Mouse (Mus musculus) left cerebral cortex, postnatal 14 days (tissue): Measurements from ENCODE around the gene Hipk1. TPM values are rescaled to one million over a fixed set of nuclear protein-coding genes. Genes with fewer than 3 reads are reported as not detected.
"Not testable (repeated sequence)": the region's sequence is repeated elsewhere in the genome, so short reads cannot be mapped to it uniquely, and the experiment has no call there.

Experiments
- DNase-seq, 2 experiments: peaks; one replicate each; pipeline ENCODE4 v3.0.0; 2021 to 2022; ENCODE audit warnings: low spot score in 2 of 2, mixed read lengths in 1 of 2
- intact Hi-C: fragments of 180-260 bp; cut with DNase I; formaldehyde crosslinking; loops from one replicate; pipeline ENCODE4 v1.15.1; 2025
- long read RNA-seq, 2 experiments: library from polyadenylated mRNA; stranded (forward); transcript quantifications; one replicate each; pipeline ENCODE4 v2.0.0; 2021
- total RNA-seq, 2 experiments: library from RNA; stranded (reverse); gene quantifications; 2 replicates each; pipeline ENCODE4 v1.2.3; 2021

The Hipk1 gene
- 10 to 100 TPM; 77.1 to 88.6 TPM for total RNA-seq
- long read RNA-seq, experiment 1, full-length matches to known transcripts = 2 of 27 reads
- long read RNA-seq, experiment 1, partial matches to known transcripts = 12 of 27 reads
- long read RNA-seq, experiment 1, other reads (novel, unspliced or antisense) = 13 of 27 reads
- long read RNA-seq, experiment 2, full-length matches to known transcripts = 2 of 21 reads
- long read RNA-seq, experiment 2, partial matches to known transcripts = 19 of 21 reads
- long read RNA-seq, experiment 2, other reads (novel, unspliced or antisense) = 0 of 21 reads

- intact Hi-C loops = loop anchor here (1.0 kb wide), 1 partner anchor 18 kb away; the partner anchor contains the start of genes Ap4b1, Dclre1b and Gm43064
- DNase-seq = peak; percentile 93 to 94
Measured at GRCm38 (mm10) chr3:103791230-103792110, at the start of gene Hipk1. Gene Hipk1 (minus strand): TSS chr3:103791563.

GRCm38 (mm10) chr3:103840946-103841345 is 49.6 kb upstream of the Hipk1 start:
- intact Hi-C loops, DNase-seq: not testable (repeated sequence)

GRCm38 (mm10) chr3:103840195-103840594 is 48.8 kb upstream of the Hipk1 start:
- DNase-seq, intact Hi-C loops: not testable (repeated sequence)

- intact Hi-C loops = no loop called here
- no peak for DNase-seq
Measured at GRCm38 (mm10) chr3:103839711-103840110, 48.3 kb upstream of the Hipk1 start.

- no peak for DNase-seq
- intact Hi-C loops = no loop called here
Measured at GRCm38 (mm10) chr3:103836453-103836852, 45.1 kb upstream of the Hipk1 start.

GRCm38 (mm10) chr3:103835951-103836310 is 44.6 kb upstream of the Hipk1 start:
- intact Hi-C loops = no loop called here
- no peak for DNase-seq

- DNase-seq = no peak
- intact Hi-C loops = no loop called here
Measured at GRCm38 (mm10) chr3:103835272-103835950, 44.0 kb upstream of the Hipk1 start.

- DNase-seq = no peak
- intact Hi-C loops = no loop called here
Measured at GRCm38 (mm10) chr3:103834001-103834400, 42.6 kb upstream of the Hipk1 start.

GRCm38 (mm10) chr3:103832426-103832825 is 41.1 kb upstream of the Hipk1 start, which contains the start of gene Bcl2l15:
Gene Bcl2l15 (plus strand): TSS chr3:103832601.
- intact Hi-C loops = no loop called here
- DNase-seq = no peak

GRCm38 (mm10) chr3:103831146-103831545 is 39.8 kb upstream of the Hipk1 start:
- intact Hi-C loops = no loop called here
- DNase-seq = no peak

- intact Hi-C loops, DNase-seq: not testable (repeated sequence)
Measured at GRCm38 (mm10) chr3:103830681-103831080, 39.3 kb upstream of the Hipk1 start.

GRCm38 (mm10) chr3:103829036-103829435 is 37.7 kb upstream of the Hipk1 start:
- no peak for DNase-seq
- intact Hi-C loops = no loop called here

- intact Hi-C loops = no loop called here
- DNase-seq = no peak
Measured at GRCm38 (mm10) chr3:103827548-103827947, 36.2 kb upstream of the Hipk1 start.

- intact Hi-C loops = no loop called here
- DNase-seq = no peak
Measured at GRCm38 (mm10) chr3:103810967-103811366, 19.6 kb upstream of the Hipk1 start.

GRCm38 (mm10) chr3:103809799-103810150 is 18.4 kb upstream of the Hipk1 start:
- DNase-seq = no peak
- intact Hi-C loops = loop anchor here (1.0 kb wide), 1 partner anchor 18 kb away; the partner anchor contains the start of gene Hipk1

GRCm38 (mm10) chr3:103808891-103809798 is 17.8 kb upstream of the Hipk1 start, which contains the start of the genes Dclre1b, Ap4b1 and Gm43064:
Gene Dclre1b (minus strand): TSS chr3:103809444.
Gene Ap4b1 (plus strand): TSS chr3:103809520.
Gene Gm43064 (plus strand): TSS chr3:103809573.
- intact Hi-C loops = loop anchor here (1.0 kb wide), 1 partner anchor 18 kb away; the partner anchor contains the start of gene Hipk1
- DNase-seq = peak; percentile 88 to 91

- intact Hi-C loops = no loop called here
- DNase-seq = no peak
Measured at GRCm38 (mm10) chr3:103805671-103806070, 14.3 kb upstream of the Hipk1 start.

- intact Hi-C loops = no loop called here
- no peak for DNase-seq
Measured at GRCm38 (mm10) chr3:103802861-103803260, 11.5 kb upstream of the Hipk1 start.
